Mouse (Mus musculus) lung, embryonic 16.5 days (tissue): ENCODE measurements around the gene Necab2. TPM values are rescaled to one million over a fixed set of nuclear protein-coding genes. Genes with fewer than 3 reads are reported as not detected.

ENCODE experiments used
- ATAC-seq: fragments of 200-750 bp; cut with Nextera tagmentation; 2 replicates; pipeline ENCODE4 v1.8.0; 2017; ENCODE audit warnings: low read depth, mild to moderate bottlenecking, moderate library complexity
- H3K27ac ChIP-seq: fragments of 300-500 bp; sonication (generic); 2 replicates; pipeline ENCODE4 v1.5.1; 2014; ENCODE audit warnings: mild to moderate bottlenecking, control low read depth, low read length
- H3K27me3 ChIP-seq: fragments of 300-500 bp; sonication (generic); 2 replicates; pipeline ENCODE4 v1.6.1; 2014; ENCODE audit warnings: low read depth, low read length, mixed read lengths; ENCODE audit not compliant: control insufficient read depth, insufficient read depth
- H3K36me3 ChIP-seq: fragments of 300-500 bp; sonication (generic); 2 replicates; pipeline ENCODE4 v1.6.1; 2014; ENCODE audit warnings: low read length; ENCODE audit not compliant: control insufficient read depth, insufficient read depth
- H3K4me1 ChIP-seq: fragments of 300-500 bp; sonication (generic); replicated peaks from 2 replicates; pipeline ENCODE4 v1.6.1; 2014; ENCODE audit warnings: low read length, mixed read lengths; ENCODE audit not compliant: control insufficient read depth, insufficient read depth
- H3K4me2 ChIP-seq: fragments of 300-500 bp; sonication (generic); 2 replicates; pipeline ENCODE4 v1.6.1; 2014; ENCODE audit warnings: low read depth, low read length, control low read depth
- H3K4me3 ChIP-seq: fragments of 300-500 bp; sonication (generic); 2 replicates; pipeline ENCODE4 v1.5.1; 2014; ENCODE audit warnings: mild to moderate bottlenecking, low read length, control low read depth
- H3K9ac ChIP-seq: fragments of 300-500 bp; sonication (generic); 2 replicates; pipeline ENCODE4 v1.6.1; 2014; ENCODE audit warnings: low read length, control low read depth
- H3K9me3 ChIP-seq: fragments of 300-500 bp; sonication (generic); 2 replicates; pipeline ENCODE4 v1.6.1; 2016; ENCODE audit warnings: low read length; ENCODE audit not compliant: control insufficient read depth
- WGBS: fragments of 180-500 bp; shearing (Covaris S2); extraction: QIAGEN DNeasy Blood & Tissue Kit; methylation state at CpG from one replicate; pipeline ENCODE4 v1.1.7; 2014; 5-methylcytosine and 5-hydroxymethylcytosine counted together
- polyA plus RNA-seq: library from polyadenylated mRNA; unstranded; fragments of >200 nt; fragmentation: Nextera tagmentation; extraction: Ambion mirVana; gene quantifications from 2 replicates; pipeline ENCODE4 v1.2.1, GENCODE M21; 2015

The Necab2 gene
- polyA plus RNA-seq, 1 experiment from 2014 or later: 1.4 TPM

GRCm38 (mm10) chr8:119440952-119441270 is 5.6 kb upstream of the Necab2 start:
- peaks cover 21% of the 10 kb centered on the region for H3K4me1 ChIP-seq
- no peak overlapping the region for H3K9ac ChIP-seq
- ATAC-seq: peak; percentile 54
- no peaks in the 10 kb centered on the region for H3K9me3 ChIP-seq
- 30% methylated on average over 1 of the region's 1 CpGs for WGBS
- H3K4me3 ChIP-seq: no peak overlapping the region
- no peaks in the 10 kb centered on the region for H3K36me3 ChIP-seq
- no peak overlapping the region for H3K4me2 ChIP-seq
- peak overlapping the region; percentile 55; the same call in 1 of the 2 replicates for H3K27ac ChIP-seq
- H3K27me3 ChIP-seq: no peaks in the 10 kb centered on the region

GRCm38 (mm10) chr8:119442013-119442412 is 4.5 kb upstream of the Necab2 start:
- 51% methylated on average over 5 of the region's 5 CpGs for WGBS

GRCm38 (mm10) chr8:119442970-119443369 is 3.5 kb upstream of the Necab2 start:
- Histone ChIP-seq H3K4me1 (peaks cover 21% of the 10 kb centered on the region), H3K4me3 (no peak overlapping the region), H3K4me2 (no peak overlapping the region), H3K36me3 (no peaks in the 10 kb centered on the region), H3K9me3 (no peaks in the 10 kb centered on the region), H3K27me3 (peaks cover 14% of the 10 kb centered on the region), H3K27ac (no peak overlapping the region), H3K9ac (no peak overlapping the region)
- 85% methylated on average over 8 of the region's 8 CpGs for WGBS
- no peak for ATAC-seq

More at GRCm38 (mm10) chr8:119442013-119442412, 4.5 kb upstream of the Necab2 start:
- H3K9me3 ChIP-seq: no peaks in the 10 kb centered on the region
- H3K27ac ChIP-seq: no peak overlapping the region
- ATAC-seq: no peak
- H3K4me1 ChIP-seq: peaks cover 20% of the 10 kb centered on the region
- H3K4me2 ChIP-seq: no peak overlapping the region
- H3K4me3 ChIP-seq: no peak overlapping the region
- H3K27me3 ChIP-seq: peaks cover 5% of the 10 kb centered on the region
- H3K36me3 ChIP-seq: no peaks in the 10 kb centered on the region
- H3K9ac ChIP-seq: no peak overlapping the region

GRCm38 (mm10) chr8:119446990-119447780 is 666 bp downstream of the Necab2 start:
- H3K9me3 ChIP-seq: no peaks in the 10 kb centered on the region
- H3K4me2 ChIP-seq: peak overlapping the region; percentile 100
- H3K4me1 ChIP-seq: peaks cover 10% of the 10 kb centered on the region; the same call in 1 of the 2 replicates
- no peaks in the 10 kb centered on the region for H3K36me3 ChIP-seq
- peaks cover 27% of the 10 kb centered on the region for H3K27me3 ChIP-seq
- H3K9ac ChIP-seq: peak overlapping the region; percentile 72
- H3K27ac ChIP-seq: no peak overlapping the region
- H3K4me3 ChIP-seq: peak overlapping the region; percentile 70
- ATAC-seq: peak; percentile 49
- 1% methylated on average over 36 of the region's 80 CpGs for WGBS

GRCm38 (mm10) chr8:119447781-119448170 is 1.3 kb downstream of the Necab2 start:
- Histone ChIP-seq H3K9me3 (no peaks in the 10 kb centered on the region), H3K4me1 (peaks cover 10% of the 10 kb centered on the region; the same call in 1 of the 2 replicates), H3K27me3 (peaks cover 27% of the 10 kb centered on the region), H3K4me2 (no peak overlapping the region; the same call in 1 of the 2 replicates), H3K27ac (no peak overlapping the region), H3K36me3 (no peaks in the 10 kb centered on the region), H3K4me3 (no peak overlapping the region; the same call in 1 of the 2 replicates), H3K9ac (no peak overlapping the region)
- ATAC-seq: no peak
- WGBS: 4% methylated on average over 17 of the region's 17 CpGs

- Histone ChIP-seq H3K9ac (no peak overlapping the region), H3K36me3 (no peaks in the 10 kb centered on the region), H3K4me3 (no peak overlapping the region), H3K27ac (no peak overlapping the region), H3K9me3 (no peaks in the 10 kb centered on the region), H3K4me1 (peaks cover 10% of the 10 kb centered on the region; the same call in 1 of the 2 replicates), H3K27me3 (peaks cover 27% of the 10 kb centered on the region), H3K4me2 (no peak overlapping the region)
- 72% methylated on average over 12 of the region's 12 CpGs for WGBS
- no peak for ATAC-seq
Measured at GRCm38 (mm10) chr8:119449627-119450026, 3.1 kb downstream of the Necab2 start.

GRCm38 (mm10) chr8:119451131-119451530 is 4.6 kb downstream of the Necab2 start:
- Histone ChIP-seq H3K9me3 (no peaks in the 10 kb centered on the region), H3K27ac (no peak overlapping the region), H3K27me3 (peaks cover 27% of the 10 kb centered on the region), H3K4me1 (peaks cover 9% of the 10 kb centered on the region; the same call in 1 of the 2 replicates), H3K4me3 (no peak overlapping the region), H3K4me2 (no peak overlapping the region), H3K9ac (no peak overlapping the region), H3K36me3 (no peaks in the 10 kb centered on the region)
- ATAC-seq: no peak
- 89% methylated on average over 4 of the region's 4 CpGs for WGBS

- WGBS: 79% methylated on average over 5 of the region's 5 CpGs
- no peak overlapping the region for H3K27ac ChIP-seq
- H3K4me1 ChIP-seq: no peaks in the 10 kb centered on the region
- no peaks in the 10 kb centered on the region for H3K36me3 ChIP-seq
- H3K4me2 ChIP-seq: no peak overlapping the region
- H3K9me3 ChIP-seq: no peaks in the 10 kb centered on the region
- peaks cover 14% of the 10 kb centered on the region for H3K27me3 ChIP-seq
- H3K4me3 ChIP-seq: no peak overlapping the region
- H3K9ac ChIP-seq: no peak overlapping the region
- ATAC-seq: no peak
Measured at GRCm38 (mm10) chr8:119452919-119453318, 6.4 kb downstream of the Necab2 start.

- Histone ChIP-seq H3K9me3 (no peaks in the 10 kb centered on the region), H3K4me2 (no peak overlapping the region), H3K9ac (no peak overlapping the region), H3K27ac (no peak overlapping the region), H3K27me3 (no peaks in the 10 kb centered on the region), H3K4me1 (no peaks in the 10 kb centered on the region; the same call in 1 of the 2 replicates), H3K36me3 (no peaks in the 10 kb centered on the region), H3K4me3 (no peak overlapping the region)
- WGBS: 69% methylated on average over 5 of the region's 5 CpGs
- ATAC-seq: no peak
Measured at GRCm38 (mm10) chr8:119456045-119456444, 9.5 kb downstream of the Necab2 start.
